Mouse (Mus musculus): Measurements from ENCODE around the gene Wee1. TPM values are rescaled to one million over a fixed set of nuclear protein-coding genes. Genes with fewer than 3 reads are reported as not detected.
"Not testable (repeated sequence)": the region's sequence is repeated elsewhere in the genome, so short reads cannot be mapped to it uniquely, and the experiment has no call there.

Gene Wee1
- 10 to 100 TPM; 22.0 to 22.5 TPM for total RNA-seq (2021)
- long read RNA-seq, transcript Wee1-201 (11 exons, 3,419 nt): major isoform, 36 of 39 reads
- long read RNA-seq, partial matches to known transcripts: 2 of 39 reads
- long read RNA-seq, other reads (novel, unspliced or antisense): 1 of 39 reads

DNA sequence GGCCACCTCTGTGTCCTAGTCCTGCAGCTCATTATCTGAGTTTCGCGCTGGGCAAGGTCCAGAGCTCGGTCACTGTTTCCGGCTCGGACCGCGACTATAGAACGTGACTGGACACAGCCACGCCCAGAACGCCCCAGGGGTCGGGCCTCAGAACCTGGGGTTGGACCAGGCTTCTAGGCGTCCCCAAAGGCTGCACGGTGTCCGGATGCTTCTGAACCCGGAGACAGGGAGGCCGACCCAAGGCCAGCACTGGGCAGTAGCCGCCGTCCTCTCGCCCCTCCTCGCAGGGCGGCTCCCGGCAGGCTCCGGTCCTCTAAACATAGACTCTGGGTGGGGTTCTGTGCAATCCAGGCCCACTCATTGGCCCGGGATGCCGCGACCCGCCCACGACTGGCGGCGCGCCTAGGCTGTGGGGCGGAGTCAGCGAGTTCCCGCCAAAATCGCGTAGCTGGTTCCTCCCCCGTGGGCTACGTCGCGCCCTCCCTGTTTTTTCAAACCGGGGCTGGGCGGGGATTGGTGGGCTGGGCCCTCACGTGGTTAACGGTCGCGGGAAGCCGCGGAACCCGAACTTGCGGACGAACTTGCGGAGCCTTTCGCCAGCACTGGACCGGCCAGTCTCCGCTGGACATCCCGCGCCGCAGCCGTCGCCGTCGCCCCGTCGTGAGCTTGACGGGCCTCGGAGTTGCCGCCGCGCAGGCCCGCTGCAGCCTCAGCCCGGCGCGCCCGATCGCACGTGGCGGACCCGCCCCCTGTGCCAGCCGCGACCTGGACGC, at the start of gene Wee1:
Gene Wee1, plus strand, starts transcription at position 531 of the 773 bp plus-strand sequence.
- DNase-seq (ENCODE audit: low spot score in 2 of 2): peak; percentile 97 to 98

DNA sequence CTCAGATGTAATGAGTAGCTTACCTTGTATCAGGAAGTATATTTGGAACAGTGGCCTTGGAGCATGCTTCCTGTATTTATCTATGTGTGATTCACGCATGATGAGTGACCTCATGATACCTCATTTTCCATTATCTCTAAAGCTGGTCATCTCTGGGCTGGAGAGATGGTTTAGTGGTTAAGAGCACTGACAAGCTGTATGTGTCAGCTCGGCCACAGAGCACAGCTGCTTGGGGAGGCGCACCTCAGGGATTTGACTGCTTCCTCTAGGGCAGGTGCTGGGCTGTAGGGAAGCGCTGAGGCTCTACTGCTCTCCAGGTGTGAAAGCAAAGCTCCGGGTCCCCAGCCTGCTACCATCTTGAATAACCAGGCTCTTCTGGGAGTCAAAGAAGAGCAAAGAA, 43.7 kb upstream of the Wee1 start:
- no peak for DNase-seq (ENCODE audit: low spot score in 2 of 2)

DNA sequence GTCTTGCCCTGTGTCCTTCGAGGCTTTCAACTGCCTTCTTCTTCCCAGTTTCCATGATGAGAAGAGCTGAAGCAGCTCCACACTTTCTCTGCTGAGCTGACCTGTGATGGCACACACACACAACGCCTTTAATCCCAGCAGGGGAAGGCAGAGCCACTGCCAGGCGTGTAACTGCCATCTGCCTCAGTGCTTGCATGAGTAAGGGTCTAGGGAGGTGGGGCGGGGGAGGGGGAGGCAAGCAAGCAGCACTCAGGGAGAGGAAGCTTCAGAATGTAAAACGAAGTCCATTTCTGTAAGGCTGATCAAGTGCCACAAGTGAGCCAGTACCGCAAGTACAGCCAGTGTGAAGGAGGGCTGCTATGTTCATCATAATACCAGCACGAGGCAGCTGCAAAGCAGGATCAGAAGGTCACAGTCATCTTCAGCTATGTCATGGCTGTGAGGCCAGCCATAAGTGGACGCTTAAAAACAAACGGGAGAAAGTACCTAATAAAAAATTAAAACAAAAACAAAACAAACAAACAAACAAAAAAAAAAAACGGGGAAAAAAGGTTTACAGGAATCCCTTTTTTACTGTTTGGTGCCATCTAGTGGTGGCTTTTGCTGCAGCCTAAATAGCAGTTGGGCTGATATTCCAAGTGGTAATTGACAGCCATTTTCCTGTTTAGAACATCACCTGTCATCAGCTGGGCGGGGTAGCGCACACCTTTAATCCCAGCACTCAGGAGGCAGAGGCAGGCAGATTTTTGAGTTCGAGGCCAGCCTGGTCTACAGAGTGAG, 38.3 kb upstream of the Wee1 start:
- DNase-seq (ENCODE audit: low spot score in 2 of 2): peak in 1 of 2 experiments; percentile 70

DNA sequence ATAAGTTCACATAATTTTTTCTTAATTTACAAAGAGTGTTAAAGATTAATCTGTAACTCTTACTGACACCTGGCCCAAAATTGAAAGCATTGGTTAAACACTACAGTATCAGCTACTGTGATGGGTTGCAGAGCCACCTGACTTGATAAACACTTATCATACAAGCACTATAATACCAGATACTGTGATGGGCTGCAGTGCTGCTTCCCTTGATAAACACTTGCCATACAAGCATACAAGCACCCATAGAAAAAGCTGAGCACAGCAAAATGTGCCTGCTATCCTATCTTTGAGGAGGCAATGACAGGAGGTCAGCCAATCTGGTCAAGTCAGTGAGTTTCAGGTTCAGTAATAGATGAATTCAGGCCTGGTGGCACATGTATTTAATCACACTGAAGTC, 36.6 kb upstream of the Wee1 start:
- no peak for DNase-seq (ENCODE audit: low spot score in 2 of 2)

DNA sequence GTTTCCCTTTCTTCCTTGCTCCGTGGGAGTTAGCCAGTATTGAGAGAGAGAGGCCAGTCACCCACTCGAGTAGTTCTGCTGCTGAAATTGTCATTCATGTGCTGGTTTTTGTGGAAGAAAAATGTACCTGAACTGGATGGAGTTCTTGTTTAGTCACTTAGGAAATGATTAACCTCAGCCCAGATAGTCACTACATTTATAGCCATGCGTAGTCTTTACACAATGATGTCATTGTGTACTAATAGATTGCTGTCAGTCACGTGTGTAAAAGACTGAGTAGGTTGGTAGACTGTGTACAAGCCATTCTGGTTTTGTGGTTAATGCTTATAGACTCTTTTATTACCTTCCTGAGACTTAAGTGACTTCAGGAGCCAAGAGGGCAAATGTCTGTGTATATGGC, 33.9 kb upstream of the Wee1 start:
- DNase-seq (ENCODE audit: low spot score in 2 of 2): no peak

DNA sequence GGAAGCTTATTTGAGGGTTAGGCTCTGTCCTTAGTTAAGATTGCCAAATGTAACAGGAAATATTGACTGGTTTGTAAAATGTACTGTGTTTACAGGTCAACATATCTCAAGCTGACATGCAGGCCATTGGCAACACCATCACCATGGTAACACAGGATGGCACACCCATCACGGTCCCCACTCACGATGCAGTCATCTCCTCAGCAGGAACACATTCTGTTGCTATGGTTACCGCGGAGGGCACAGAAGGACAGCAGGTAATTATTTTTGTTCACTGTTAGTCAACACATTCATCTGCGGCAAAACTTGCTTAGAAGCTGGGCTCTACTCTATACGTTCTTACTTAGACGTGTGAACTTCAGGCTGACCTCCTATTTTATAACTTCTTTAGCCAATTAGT, 30.2 kb upstream of the Wee1 start:
- DNase-seq (ENCODE audit: low spot score in 2 of 2): peak; percentile 23 to 57

DNA sequence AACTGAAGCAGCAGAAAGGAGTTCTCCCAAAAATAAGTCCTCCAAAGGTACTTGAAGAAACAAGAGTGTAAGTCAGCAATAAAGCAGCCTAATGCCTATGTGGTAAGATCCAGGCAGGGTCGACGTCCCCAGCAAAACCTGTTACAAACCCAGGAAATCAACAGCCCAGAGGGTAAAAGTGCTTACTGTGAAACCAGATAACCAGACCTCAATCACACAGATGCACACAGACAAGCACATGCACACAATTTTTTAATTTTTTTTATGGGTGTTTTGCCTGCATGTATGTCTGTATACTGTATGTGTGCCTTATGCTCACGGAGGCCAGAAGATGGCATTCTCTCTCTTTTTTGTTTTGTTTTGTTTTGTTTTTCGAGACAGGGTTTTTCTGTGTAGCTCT, 25.5 kb upstream of the Wee1 start:
- no peak for DNase-seq (ENCODE audit: low spot score in 2 of 2)

DNA sequence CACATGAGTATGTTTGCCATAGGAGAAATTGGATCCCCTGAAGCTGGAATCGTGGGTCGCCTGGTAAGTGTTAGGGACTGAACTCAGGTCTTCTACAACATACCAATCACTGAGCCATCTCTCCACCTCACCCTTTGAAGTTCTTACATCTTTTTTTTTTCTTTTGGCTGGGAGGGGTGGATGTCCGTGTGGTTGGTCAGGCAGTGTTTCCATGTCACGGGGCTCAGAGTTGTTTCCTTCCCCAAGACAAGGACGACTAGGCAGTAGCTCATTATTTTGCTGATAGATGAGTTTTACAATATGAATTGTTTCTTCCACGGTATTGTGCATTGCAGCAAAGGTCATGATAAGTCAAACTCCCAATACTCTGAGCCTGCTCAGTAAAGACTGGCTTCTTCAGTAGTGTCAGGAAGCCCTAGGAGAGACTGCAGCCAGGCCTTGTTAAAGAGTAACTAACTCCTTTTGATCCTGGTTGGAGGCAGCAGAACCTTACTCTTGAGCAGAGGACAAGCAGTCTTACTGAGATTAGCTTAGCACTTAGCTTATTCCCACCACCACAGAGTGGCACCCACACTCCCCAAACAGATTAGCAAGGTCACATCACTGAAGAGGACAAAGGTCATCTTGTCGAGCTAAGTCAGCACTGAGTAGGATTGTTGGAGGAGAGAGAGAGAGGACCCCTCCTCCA, 24.6 kb upstream of the Wee1 start:
- no peak for DNase-seq (ENCODE audit: low spot score in 2 of 2)

DNA sequence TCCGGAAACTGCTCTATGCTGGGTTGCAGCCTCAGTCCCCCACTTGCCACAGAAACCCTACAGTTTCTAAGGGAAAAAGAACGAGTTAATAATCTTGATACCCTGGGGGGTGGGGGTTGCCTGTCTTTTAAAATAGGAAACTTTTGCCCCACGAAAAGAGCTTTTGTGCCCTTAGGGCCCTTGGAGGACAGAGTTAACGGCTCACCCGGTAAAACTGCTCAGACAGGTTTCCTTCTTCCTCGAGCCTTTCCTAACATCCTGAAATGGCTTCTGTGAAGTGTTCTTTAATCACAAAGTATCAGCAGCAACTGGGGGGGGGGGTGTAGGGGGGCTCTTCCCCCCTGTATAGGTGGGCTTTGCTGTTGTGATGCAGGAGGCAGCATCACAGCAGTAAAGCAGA, 21.0 kb upstream of the Wee1 start:
- no peak for DNase-seq (ENCODE audit: low spot score in 2 of 2)

DNA sequence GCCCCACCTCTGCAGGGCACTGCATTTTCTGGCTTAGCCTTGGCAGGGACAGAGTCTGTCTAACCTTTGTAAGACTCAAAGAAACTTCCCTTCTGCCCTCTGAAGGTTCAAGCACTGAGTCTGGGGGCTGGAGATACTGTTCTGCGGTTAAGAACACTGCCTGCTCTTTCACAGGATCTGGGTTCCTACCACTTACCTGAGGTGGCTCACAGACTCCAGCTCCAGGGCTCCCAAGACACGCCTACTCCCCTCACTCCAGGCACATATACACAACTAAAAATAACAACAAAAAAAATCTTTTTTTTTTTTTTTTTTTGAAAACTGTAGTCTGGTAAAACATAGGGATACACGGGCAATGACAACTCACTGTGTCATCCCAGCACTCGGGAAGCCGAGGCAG, 20.6 kb upstream of the Wee1 start:
- no peak for DNase-seq (ENCODE audit: low spot score in 2 of 2)

DNA sequence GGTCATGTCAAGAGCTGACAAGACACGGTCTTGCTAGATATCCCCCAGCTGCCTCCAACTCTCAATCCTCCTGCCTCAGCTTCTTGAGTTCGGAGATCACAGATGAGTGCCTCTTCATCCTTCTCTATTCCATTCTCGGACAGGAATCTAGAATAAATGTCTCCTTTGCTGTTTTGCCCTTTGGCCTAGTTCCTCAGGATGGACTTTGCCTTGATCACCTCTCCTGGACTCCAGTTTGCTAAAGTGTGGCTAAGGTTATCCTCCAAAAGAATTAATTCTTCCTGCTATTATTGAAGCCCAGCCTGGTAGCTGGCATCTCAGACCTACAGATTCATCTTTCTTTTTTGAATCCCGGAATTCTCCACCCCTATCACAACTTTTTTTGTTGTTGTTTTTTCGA, 16.8 kb upstream of the Wee1 start:
- no peak for DNase-seq (ENCODE audit: low spot score in 2 of 2)

DNA sequence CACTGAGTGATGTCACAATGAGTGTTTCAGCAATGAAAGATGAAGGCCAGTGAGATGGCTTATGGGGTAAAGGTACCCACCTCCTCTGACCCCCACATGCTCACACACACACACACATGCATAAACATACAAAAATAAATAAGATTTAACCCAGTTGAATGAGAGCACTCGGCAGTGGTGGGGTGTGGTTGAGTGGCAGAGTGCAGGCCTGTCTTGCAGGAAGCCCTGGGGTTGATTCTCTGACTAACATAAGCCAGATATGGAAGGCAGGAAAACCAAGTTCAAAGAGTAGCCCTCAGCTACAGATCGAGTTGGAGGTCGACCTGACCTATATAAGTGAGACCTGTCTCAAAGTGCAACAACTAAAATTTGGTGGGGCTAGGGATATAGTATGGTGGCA, 15.2 kb upstream of the Wee1 start:
- no peak for DNase-seq (ENCODE audit: low spot score in 2 of 2)

DNA sequence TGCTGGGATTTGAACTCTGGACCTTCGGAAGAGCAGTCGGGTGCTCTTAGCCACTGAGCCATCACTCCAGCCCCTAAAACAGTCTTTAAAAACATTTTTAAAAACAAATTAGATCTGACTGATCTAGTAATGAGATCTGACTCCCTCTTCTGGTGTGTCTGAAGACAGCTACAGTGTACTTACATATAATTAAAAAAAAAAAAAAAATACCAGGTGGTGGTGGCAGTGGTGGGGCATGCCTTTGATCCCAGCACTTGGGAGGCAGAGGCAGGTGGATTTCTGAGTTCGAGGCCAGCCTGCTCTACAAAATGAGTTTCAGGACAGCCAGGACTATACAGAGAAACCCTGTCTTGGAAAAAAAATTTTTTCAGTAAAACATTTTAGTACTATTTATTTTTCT, 13.3 kb upstream of the Wee1 start:
- DNase-seq (ENCODE audit: low spot score in 2 of 2): not testable (repeated sequence)

DNA sequence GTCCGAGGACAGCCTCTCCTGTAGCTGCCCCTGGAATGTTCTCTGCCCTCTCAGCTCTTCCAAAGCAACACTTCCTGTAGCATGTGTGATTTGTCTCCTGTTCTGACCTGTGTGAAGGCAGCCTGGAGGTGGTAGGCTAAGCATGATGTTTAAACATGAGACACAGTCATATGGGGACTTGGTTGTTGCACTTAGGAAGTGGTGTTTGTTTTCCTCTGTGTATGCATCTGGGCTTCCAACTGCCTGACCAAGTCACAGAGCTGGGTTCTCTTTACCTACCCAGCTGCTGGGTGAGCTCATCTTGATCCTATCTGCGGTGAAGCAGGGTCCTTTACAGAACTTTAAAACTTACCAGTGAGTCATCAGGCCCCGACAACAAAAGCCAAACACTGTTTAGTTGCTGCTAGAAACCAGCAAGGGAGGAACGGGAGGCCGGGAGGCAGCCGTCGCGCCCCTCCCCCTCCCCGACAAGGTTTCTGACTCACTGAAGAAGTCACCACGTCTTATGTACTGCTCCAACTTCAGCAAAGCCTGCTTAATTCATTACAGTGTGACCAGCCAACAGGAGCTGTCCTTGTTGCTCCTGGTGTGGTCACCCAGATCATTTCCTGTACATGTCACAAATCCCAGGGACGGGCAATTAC, 12.8 kb upstream of the Wee1 start:
- DNase-seq (ENCODE audit: low spot score in 2 of 2): peak in 1 of 2 experiments; percentile 41

DNA sequence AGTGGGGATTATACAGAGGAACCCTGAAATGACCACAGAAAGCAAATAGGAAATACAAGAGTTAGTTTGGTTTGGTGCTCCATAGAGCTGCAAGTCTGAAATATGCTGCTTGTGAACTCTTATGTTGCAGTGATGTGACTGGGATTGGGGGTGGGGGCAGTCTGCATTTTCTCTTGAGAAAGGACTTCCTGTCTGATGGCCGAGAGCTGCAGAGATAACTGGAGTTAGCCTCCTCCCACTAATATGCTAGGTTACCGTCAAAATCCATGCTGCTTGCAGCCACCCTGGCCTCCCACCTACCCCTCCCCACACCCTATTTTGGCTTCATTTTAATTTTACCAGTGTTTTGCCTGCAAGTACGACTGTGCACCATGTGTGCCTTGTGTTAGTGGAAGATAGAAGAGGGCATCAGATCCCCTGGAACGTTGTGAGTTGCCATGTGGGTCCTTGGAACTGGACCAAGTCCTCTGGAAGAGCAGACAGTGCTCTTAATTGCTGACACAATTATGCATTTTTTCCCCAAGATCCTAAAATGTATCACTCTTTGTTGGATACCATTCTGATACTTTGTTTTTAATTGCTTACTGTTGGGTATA, 11.7 kb upstream of the Wee1 start:
- peak; percentile 58 to 81 for DNase-seq (ENCODE audit: low spot score in 2 of 2)

DNA sequence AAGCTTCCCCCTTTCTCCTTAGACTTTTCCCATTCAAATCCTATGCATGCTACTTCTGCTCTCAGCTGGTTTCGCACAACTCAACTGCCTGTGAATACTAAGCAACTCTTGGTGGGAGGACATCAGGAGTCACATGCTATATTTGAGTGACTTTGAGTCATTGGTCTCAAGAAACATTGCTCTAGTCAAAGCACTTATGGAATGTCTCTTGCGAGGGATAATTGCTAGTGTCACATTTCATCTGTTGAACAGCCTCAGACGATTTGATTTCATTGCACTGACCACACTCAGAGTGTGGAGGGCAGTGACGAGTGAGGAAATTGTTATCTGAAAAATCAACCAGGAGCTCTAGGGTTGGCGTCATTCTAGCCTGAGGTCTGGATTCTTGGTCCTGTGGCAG, 7.1 kb upstream of the Wee1 start:
- DNase-seq (ENCODE audit: low spot score in 2 of 2): no peak

DNA sequence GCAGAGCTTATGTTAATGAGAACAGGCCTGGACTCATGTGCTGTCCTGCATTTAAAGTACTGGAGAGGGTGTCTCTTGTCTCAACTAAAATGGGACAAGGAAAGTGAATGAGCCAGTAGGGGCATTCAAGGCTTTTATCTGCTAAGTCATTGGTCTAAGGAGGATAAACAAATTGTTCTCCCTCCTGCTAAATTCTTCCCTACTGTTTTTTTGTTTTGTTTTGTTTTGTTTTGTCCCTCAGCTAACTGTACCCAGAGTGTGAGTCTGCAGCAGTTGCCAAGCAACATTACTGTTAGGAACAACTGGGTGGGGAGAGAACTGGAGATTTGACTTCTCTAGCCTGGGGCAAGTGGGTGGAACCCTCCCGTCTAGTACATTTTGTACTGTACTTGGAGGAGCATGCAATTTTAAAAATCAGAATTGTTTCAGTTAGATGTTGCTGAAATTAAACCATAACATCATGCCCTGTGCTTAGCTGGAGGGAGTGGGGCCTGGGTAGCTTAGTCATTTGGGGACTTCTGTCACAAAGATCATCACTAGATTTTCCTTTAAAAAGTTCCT, 5.0 kb upstream of the Wee1 start:
- DNase-seq (ENCODE audit: low spot score in 2 of 2): peak in 1 of 2 experiments; percentile 52

DNA sequence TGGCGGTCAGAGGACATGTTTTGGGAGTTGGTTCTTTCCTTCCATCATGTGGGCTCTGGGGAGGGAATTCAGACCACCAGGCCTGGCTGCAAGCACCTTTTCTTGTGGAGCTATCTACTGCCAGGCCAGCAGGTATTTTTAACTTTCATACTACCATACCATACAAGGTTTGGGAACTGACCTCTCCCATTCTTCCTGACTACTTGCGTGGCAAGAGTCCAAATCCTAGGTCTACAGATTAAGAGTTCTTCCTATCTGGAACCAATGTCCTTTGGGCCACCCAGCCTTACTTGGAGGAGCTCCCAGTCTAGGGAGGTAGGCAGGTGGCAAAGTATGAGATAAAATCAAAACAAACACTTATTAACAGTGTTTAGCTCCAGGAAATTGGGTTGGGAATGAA, 3.4 kb upstream of the Wee1 start:
- no peak for DNase-seq (ENCODE audit: low spot score in 2 of 2)

DNA sequence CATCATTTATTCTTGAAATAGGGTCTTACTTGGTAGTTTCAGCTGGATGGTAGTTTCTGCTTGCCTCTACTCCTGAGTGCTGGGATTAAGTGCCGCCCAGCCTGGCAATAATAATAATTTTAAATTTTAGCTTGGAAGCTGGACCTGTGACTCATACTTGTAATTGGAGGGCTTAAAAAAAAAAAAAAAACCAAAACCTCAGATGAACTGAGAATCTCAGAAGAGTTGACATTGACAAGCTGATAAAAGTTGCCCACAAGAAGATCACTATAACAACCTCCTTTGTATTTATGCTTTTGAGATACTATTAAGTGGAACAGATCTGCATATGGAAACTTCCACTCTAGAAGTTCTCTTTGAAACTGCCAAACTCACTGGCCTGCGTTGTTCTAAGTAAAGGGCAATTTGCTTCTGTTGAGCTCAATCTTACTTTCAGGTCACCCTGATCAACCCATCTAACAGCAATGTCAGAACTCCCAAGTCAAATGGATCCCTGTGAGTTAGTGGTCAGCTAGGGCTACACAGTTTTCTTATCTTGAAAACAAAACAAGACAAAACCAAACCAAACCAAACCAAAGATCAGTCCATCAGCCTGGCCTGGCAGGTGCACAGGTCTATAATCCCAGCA, 1.6 kb upstream of the Wee1 start:
- no peak for DNase-seq (ENCODE audit: low spot score in 2 of 2)

DNA sequence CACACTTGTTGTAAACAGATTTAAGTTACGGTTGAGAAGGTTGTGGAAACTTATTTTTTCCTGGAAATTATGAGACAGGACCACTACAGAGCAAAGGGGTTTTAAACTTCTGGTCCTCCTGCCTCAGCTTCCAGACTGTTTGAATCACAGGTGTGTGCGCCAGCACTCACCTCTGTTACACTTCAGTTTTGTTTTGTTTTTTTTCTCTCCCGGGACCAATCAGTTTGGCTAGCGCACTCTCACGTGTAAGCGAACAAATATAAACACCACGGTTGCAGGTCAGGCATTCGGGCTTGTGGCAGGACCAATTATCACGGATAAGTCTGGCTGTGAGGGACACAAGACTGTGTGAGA, 707 bp upstream of the Wee1 start:
- no peak for DNase-seq (ENCODE audit: low spot score in 2 of 2)

DNA sequence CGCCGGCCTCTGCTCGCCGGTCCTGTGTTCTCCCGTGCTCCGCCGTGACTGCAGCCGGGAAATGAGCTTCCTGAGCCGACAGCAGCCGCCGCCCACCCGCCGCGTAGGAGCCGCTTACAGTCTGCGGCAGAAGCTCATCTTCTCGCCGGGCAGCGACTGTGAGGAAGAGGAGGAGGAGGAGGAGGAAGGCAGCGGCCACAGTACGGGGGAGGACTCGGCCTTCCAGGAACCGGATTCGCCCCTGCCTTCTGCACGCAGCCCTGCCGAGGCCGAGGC, 381 bp downstream of the Wee1 start:
- DNase-seq (ENCODE audit: low spot score in 2 of 2): peak; percentile 48 to 71

Measured in layer of hippocampus, adult 18-20 months (tissue).